Mouse (Mus musculus) liver, embryonic 18 days (tissue): Measurements from ENCODE around the gene Rgs9. TPM values are rescaled to one million over a fixed set of nuclear protein-coding genes. Genes with fewer than 3 reads are reported as not detected.

Source experiments
- polyA plus RNA-seq: library from polyadenylated mRNA; depleted of rRNA; stranded (reverse); fragments of >200 nt; gene quantifications from 2 replicates; pipeline ENCODE4 v1.2.3, GENCODE M21; 2012; rRNA removed

Gene Rgs9
- 0.08 and 0.12 TPM in 2 replicates for polyA plus RNA-seq

GRCm38 (mm10) chr11:109297710-109298375 lies at the start of gene Rgs9:
TSS of gene Rgs9 (minus strand) at chr11:109298129.

Other genes starting within 250 kb of the Rgs9 start
- gene E030025P04Rik, start 153.8 kb downstream of the Rgs9 start, polyA plus RNA-seq: not detected in 2 replicates
- 12.8 and 13.2 TPM in 2 replicates for gene Gna13, start 64.7 kb upstream of the Rgs9 start, polyA plus RNA-seq
- not detected in 2 replicates for gene 9930022D16Rik, start 115.8 kb upstream of the Rgs9 start, polyA plus RNA-seq
- 12.7 and 12.8 TPM in 2 replicates for gene Amz2, start 127.8 kb upstream of the Rgs9 start, polyA plus RNA-seq
- gene Arsg, start 175.2 kb upstream of the Rgs9 start, polyA plus RNA-seq: 4.1 and 5.6 TPM in 2 replicates
- gene Slc16a6, start 175.5 kb upstream of the Rgs9 start, polyA plus RNA-seq: 3.3 and 4.0 TPM in 2 replicates